Mouse (Mus musculus): ENCODE results near the gene Eya3.
"Not testable (repeated sequence)": the region's sequence is repeated elsewhere in the genome, so short reads cannot be mapped to it uniquely, and the experiment has no call there.

Eya3 gene

DNA sequence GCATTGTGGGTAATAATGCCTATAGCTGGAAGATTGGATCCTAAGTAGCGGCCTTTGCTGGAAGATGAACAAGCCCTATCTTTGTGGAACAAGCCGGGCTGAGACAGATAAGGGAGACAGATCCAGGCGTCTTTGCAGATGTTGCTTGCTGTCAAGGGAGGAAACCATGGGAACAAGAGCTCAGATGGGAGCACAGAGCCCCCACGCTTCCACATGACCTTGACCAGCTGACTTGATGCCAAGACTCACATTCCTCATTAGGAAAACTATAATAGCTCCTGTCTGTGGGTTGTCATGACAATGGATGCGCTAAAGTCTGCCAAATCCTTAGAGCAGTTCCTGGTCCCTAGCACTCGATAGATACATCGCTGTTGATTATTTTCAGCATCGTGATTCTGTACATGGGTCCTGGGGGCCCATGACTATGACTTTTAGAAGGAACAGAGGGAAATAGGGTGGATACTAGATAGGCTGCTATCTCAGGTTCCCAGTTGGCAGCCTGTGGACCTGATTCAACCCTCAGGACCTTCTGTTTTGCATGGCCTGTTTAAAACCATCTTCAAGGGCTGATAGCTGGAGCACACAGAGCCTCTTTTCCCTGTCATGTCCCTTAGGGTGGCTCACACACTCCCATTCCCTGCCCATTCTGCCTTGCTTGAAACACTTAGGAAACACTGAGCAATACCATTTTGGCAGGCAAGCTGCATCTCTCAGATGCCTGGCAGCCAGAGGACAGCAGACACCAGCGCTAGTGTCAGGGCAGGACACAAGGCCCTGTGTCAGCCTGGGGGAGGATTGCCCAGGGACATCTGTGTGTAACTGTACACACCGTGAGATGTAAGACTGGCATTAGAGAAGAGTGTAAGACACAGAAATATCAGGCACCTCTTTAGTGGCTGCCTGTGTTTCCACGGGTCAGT, 105.5 kb downstream of the Eya3 start:
- DNase-seq (ENCODE audit: low spot score): no peak

DNA sequence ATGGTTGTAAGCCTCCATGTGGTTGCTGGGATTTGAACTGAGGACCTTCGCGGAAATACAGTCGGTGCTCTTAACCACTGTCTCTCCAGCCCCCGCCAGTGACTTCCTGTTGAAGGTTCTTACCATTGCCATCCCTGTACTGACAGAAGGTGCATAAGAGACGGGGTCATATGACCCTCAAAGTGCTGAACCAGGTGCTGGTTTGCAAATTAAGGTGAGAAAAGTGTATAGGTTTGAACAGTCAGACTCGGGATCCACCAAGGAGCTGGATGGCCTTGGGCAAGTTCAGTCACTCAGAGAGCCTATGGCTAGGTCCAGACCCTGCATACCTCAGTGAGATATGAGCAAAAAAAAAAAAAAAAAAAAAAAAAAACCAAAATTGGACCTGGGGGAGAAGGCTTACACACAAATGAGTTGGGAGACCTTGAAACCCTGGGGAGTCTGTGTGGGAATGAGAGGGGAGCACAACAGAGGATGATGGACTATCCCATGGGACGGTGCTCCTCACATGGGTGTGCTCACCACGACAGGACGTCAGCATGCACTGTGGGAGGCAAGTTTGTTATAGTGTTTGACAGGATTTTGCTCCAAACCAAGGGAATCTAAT, 108.2 kb downstream of the Eya3 start:
- DNase-seq (ENCODE audit: low spot score): no peak

DNA sequence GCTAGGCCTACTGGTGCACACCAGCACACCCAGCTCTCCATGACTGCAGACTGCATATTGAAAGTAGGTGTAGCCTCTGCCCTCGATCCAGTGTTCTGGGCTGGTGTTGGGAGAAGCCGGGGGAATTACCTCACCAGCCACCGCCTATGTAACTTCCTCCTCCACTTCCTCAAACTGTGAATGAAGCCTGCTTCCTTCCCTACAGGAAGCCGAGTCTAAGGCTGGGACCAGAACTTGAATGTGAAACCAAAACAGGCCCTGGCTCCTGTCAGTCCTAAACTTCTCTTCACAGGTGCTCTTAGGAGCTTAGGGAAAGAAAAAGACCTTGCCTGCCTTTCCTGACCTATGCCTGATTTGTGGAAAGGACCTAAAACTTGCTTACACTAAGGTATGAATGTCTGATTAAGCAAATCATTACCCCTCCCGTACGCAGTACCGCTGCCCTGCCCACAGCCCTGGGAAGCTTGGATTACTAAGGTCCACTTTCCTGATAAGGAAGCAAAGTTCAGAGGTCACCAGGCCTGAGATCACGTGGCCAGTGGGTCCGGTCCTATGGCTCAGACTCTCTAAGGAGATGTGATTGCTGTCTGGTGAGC, 109.0 kb downstream of the Eya3 start:
- peak; percentile 87 for DNase-seq (ENCODE audit: low spot score)

GRCm38 (mm10) chr4:132748778-132749177, 110.0 kb downstream of the Eya3 start:
- DNase-seq (ENCODE audit: low spot score): no peak

- DNase-seq (ENCODE audit: low spot score): no peak
Measured at GRCm38 (mm10) chr4:132749258-132749982, 110.6 kb downstream of the Eya3 start.

- no peak for DNase-seq (ENCODE audit: low spot score)
Measured at GRCm38 (mm10) chr4:132752992-132753391, 114.2 kb downstream of the Eya3 start.

GRCm38 (mm10) chr4:132756974-132757373, 118.2 kb downstream of the Eya3 start, which contains the start of gene Smpdl3b:
Smpdl3b (minus strand) TSS chr4:132757252.
- peak; percentile 74 for DNase-seq (ENCODE audit: low spot score)

DNA sequence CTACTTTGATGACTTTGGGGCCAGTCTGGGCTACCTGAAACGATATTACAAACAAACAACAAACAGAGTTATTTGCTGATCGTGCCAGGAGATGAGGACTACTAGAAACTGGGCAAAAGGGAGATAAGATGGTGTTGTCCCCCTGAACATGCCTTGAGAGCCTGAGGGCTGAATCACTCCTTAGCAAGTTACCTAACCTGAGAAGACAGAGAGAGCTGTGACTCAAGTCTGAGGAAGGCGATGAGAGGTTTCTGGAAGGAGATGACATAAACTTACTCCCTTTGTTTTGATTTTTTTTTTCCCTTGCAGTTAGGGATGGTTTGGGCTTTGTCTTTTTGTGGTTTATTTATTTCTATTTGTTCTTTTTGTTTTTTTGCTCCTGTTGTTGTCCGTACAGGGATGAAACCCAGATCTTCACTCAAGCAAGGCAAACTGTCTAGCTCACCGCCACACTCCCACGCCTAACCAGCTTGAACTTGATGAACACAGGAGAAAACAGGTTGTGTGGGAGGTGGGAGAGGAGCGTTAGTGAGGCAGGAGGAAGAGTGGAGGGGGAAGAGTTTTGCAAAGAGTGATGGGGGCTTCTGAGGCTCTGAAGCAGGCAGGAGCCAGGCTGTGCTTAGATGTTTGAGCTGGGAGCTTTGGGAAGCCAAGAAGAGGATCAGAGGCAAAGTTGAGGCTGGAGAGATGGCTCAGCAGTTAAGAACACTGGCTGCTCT, 119.0 kb downstream of the Eya3 start:
- DNase-seq (ENCODE audit: low spot score): no peak

DNA sequence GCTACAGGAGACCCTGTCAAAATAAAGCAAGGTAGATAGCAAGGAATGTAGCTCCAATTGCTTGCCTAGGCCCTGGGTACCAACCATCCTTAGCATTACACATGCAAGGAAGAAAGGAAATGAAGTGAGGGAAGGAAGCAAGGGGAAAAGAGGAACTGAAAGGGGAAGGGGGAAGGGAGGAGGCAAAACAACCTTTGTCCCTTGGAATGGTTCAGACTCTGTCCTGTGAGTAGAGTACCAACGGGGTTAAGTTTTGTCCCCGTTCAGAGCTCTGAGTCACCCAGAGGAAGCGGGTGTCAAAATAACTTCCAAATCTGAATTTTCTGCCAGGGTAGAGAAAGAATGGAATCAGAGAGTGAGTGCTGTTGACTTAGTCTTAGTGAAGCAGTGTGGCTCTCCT, 121.5 kb downstream of the Eya3 start:
- no peak for DNase-seq (ENCODE audit: low spot score)

DNA sequence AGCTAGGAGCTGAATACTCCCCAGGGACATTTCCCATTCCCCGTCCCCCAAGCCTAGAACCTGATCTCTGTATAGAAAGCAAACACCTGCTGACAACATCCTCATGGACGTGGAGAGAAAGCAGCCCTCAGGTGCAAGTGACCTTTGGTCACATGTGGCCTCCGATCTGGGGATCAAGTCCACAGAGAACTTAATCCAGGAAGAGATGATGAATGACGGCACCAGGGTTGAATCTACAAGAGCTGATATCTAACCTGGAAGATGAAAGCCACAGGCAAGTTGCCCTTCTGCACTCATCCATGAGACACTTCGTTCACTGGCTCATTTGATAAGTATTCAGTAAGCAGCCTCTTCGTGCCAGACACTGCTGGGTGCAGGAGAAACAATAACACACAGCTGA, 123.8 kb downstream of the Eya3 start:
- DNase-seq (ENCODE audit: low spot score): no peak

GRCm38 (mm10) chr4:132763125-132763524, 124.3 kb downstream of the Eya3 start:
- DNase-seq (ENCODE audit: low spot score): not testable (repeated sequence)

GRCm38 (mm10) chr4:132767914-132768876, 129.4 kb downstream of the Eya3 start, which contains the start of gene Rpa2:
Rpa2 (plus strand) TSS chr4:132768332.
- peak; percentile 100 for DNase-seq (ENCODE audit: low spot score)

DNA sequence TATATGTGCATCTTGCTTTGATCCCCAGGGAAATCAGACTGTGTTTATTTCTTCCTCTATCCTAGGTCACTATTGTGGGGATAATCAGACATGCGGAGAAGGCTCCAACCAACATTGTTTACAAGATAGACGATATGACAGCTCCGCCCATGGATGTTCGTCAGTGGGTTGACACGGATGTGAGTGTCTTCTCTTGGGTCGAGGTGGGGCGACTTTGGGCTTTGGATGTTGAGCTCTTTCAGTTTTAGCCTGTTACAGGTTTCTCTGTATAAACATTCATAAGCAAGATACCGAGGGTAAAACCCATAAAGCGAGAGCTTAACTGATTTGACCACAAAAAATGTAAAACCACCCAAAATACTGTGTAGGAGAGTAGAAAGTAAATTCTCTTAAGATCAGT, 133.0 kb downstream of the Eya3 start:
- no peak for DNase-seq (ENCODE audit: low spot score)

Data from yolk sac, embryonic 10.5 days (tissue).